Mouse (Mus musculus) lung, postnatal 14 days (tissue): ENCODE measurements around the gene Tepsin.
A peak's percentile ranks its signal among the peaks of the same experiment; 100 is the strongest.

Experiments
- DNase-seq: peaks from one replicate; pipeline ENCODE4 v3.0.0; 2021

The Tepsin gene

DNA sequence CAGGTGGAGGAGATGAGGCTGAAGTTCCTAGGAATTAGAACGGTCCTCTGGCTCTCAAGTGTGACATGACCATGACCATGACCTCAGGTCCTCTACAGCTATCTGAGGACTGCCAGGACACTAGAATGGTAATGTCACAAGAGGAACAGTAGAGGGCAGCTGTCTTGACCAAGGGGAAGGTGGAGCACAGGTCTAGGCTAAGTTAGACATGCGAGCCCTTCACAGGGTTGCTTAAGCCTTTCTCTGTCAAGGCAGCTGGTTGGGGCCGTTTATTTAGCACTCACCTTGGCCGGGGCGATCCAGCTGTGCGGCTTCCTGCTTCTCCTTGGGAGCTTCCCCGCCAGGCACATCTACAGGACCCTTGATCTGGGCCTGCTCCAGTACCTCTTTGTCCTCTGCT lies 12.0 kb upstream of the Tepsin start:
- no peak for DNase-seq

DNA sequence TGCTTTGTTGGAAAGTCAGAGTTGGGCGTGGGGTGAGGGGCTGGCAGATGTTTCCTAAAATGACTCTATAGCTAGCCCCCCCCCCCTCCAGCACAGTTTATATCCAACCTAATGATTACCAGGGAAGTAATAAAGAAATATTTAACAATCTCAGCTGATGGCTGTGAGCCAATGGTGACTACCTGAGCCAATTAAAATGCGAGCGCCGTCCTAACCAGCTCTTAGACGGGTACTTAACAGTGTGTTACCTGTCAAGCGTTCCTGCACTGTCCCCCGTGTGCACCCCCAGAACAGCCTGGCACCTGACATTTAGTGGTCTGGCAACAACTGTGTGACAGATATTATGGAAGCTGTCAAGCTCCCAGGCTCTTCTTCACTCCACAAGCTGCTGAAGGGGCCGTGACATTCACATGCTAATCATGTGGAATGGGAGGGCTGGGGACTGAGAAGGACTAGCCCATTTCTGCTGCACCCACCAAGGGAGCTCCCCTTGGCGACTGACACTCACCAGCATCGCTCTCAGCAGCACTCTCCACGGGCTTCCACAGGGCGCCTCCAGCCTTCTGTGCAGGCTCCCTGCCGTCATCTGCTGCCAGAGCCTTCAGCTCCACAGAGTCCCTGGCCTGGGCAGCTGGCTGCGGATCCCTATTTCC lies 11.2 kb upstream of the Tepsin start:
- no peak for DNase-seq

DNA sequence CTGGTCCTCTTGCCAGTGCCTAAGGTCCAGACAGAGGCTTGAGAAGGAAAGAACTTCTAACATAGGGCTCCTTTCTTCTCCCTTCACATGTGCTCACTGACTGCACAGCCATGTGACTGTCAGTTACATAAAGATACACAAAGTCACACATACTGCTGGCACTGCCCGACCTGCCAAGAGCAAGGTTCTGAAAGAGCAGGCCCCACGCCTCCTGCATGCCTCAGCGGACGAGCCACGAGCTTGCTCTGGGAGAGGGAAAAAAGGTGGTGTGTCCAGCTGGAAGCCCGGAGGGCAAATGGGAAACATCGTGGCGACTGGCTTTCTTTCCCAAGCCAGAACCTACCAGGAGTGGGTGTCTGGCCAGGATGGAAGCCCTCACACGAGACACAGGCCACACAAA lies 9.3 kb upstream of the Tepsin start:
- DNase-seq: no peak

DNA sequence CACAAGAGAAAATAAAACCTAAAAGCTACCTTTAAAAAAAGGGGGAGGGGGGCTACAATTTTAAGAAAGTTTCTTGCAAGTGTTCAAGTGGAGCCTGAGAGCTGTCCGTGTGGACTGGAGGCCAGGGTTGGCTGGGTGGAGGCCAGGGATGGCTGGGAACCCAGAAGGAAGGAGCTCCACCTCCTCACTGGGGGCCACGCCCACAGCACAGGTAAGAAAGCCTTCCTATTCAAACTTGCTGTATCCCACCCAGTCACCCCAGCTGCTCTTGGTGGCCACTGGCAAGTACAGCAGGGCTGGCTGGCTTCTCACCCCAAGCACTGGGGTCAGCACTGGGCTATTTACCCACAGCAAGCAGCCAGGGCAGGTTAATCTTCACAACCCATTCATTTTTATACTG lies 8.5 kb upstream of the Tepsin start:
- DNase-seq: no peak

DNA sequence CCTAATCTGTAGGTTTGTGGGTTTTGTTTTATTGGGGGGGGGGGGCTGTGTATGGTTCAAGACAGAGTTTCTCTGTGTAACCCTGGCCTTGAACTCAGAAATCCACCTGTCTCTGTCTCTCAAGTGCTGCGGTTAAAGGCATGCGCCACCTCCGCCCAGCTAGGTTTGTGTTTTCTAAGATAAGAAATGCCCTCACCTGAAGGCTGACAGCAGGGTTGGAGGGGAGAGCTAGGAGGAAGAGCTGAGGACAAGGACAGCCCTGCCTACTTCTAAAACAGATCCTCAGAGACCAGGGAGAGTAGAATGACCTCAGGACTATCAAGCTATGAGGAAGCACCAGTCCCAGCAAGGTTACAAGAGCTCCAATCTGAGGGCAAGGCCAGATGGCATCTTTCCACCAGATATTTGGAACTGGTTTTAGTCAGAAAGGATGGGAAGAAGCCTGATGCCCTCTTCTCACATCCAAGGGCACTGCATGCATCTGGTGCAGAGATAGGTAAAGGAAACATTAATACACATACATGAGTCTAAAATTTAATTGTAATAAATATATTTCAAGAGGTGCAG lies 5.0 kb upstream of the Tepsin start:
- no peak for DNase-seq

DNA sequence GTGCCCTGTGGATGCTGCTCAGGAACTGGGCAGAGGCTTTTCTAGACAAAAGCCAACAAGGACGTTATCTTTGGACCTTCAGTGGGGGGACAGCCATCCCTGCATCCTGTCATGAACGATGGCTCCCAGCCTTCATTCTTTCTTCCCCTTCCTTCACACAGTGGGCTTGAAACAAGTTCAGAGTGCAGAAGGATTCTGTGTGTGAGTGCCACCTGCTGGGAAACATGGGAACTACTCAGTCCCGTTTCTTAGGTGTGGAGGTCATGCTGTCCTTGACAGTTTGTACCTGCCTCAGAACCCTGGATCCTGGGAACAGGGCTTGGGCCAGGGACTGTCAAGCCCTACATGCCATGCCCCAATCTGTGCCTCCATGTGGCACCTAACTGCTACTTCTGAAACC lies 2.5 kb upstream of the Tepsin start:
- DNase-seq: peak; percentile 72

DNA sequence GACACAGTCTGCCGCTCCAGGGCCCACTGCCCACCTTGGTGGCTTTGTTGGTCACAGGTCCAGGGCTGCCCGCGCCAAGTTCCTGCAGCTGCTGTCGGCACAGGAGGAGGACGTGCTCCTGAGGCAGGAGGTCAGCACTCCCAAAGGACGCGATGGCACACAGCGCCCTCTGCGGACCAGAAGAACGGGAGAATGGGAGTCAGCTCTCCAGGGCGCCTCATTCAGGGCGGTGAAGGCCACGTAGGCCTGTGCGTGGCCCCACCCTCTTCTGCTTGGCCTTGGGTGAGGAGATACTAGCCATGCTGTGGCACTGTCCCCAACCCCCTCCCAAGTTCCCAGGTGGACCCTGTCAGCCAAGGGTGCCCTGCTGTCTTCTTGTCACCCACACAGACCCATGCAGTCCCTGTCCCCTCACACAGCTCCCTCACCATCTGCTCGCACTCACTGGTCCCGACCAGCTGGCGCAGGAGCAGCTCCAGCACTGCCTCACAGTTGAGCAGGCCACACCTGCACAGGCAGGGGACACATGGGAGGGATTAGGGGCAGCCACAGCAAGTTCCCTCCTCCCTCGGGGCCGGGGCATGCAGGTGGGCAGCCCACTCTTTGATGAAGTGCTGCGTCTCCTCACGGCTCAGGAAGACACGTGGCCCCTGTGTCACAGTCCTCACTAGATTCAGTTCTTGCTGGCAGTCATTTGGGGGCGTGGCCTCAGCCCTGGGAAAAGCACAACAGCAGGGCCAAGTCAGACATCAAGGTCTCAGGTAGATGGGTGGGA lies 5.5 kb downstream of the Tepsin start:
- DNase-seq: no peak

DNA sequence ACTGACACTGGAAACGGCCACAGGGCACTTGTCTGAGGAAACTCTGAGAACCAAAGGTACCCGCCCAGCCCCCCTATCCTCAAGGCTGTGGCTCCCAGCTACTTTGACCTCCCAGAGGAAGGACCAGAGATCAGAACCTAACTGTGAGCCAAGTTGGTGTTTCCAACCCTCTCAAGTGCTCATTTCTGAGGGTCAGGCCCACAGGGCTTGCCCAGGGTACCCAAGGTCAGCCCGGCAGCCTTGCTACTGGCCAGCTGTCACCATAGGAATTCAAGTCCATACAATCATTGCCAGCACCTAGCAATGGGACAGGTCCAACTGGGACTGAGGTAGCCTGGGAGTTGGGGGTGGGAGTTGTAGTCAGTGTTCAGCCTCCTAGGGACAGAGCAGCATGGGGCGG lies 7.9 kb downstream of the Tepsin start:
- DNase-seq: no peak

DNA sequence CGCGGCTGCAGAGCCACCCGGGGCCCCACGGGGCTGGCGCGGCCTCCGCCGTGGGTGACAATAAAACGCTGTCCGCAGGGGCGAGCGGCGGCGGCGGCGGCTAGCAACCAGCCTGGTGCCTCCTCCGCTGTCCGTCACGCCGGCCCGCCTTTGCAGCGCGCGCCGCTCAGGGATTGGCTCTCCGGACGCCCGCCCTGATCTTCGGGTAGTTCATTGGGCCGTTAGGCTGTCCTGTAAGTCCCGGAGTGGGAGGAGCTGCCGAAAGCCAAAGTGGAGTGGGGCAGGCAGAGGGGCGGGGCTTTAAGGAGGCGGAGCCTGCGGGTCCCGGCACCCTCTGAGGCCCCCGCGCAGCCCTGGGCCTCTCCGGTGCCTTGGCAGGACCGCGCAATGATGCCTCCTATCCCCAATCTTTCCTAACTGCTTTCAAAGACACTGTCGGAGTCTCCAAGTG lies 11.8 kb downstream of the Tepsin start, which contains the start of gene Cep131:
TSS of gene Cep131 (minus strand) at position 126 of the 451 bp plus-strand sequence.
- peak; percentile 98 for DNase-seq

DNA sequence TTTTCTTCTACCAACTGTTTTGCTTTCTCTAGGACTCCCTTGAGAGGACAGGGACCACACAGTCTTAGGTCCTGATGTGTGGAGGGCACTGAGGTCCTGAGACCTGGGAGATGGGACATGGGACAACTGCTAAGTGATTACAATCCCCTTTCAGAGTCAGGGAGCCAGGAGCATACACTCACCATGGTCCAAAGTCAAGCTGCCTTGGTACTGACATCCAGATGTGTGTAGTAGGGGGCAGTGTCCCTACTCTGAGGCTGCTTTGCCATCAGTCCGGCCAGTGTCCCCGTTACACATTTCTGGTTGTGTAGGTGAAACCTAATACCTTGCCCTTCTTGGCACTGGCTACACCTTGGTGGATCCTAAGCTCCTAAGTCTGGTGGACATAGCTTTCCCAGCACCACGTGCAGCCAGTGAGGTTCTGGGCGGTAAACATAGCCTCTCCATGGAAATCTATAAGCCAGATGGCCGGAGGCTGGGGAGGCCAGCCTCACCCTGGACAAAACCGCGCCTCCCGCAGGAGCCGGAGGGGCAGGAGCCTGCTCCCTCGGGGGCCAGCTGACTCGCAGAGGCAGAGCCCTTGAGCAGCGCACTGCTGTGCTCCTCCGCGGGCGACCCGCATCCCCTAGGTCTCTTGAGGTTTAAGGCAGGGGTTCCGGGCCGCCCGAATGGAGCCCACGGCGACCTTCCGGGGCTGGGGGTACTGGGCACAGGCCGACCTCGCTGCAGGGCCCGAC lies 12.5 kb downstream of the Tepsin start:
- peak; percentile 18 for DNase-seq

DNA sequence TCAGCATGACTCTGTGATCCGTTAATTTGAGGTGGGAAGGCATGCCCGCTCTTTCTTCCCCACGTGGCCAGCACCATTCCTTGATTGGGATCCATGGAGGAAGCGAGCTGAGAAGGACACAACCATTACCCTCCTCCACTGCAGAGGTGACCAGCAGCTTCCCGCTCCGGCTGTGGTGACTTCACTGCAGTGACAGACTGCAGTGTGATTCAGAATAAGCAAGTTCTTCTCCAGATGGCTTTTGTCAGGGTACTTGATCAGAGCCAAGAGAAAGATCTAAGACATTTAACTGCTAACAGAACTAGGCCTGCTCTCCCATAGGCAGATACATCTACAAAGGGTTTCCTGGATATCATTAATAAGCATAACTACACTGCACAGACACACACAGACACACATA lies 18.2 kb downstream of the Tepsin start:
- DNase-seq: no peak

DNA sequence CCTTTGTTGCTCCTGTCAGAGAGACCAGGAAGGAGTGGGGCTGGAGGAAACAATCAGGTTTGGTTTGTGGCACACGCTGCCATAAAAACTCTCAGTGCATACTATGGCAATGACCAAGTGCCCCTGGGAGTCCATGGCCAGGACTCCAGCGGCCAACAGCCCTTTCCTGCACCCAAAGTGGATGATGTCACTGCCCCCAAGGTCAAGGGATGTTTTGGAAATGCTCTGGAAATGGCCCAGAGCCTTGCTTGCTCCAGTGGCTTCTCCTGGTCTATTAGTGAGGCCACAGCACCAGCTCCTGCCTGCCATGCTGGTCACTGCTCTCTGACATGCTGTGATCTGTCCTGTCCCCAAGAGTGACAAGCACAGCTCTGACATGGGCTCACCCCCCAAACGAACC lies 22.3 kb downstream of the Tepsin start:
- DNase-seq: no peak

DNA sequence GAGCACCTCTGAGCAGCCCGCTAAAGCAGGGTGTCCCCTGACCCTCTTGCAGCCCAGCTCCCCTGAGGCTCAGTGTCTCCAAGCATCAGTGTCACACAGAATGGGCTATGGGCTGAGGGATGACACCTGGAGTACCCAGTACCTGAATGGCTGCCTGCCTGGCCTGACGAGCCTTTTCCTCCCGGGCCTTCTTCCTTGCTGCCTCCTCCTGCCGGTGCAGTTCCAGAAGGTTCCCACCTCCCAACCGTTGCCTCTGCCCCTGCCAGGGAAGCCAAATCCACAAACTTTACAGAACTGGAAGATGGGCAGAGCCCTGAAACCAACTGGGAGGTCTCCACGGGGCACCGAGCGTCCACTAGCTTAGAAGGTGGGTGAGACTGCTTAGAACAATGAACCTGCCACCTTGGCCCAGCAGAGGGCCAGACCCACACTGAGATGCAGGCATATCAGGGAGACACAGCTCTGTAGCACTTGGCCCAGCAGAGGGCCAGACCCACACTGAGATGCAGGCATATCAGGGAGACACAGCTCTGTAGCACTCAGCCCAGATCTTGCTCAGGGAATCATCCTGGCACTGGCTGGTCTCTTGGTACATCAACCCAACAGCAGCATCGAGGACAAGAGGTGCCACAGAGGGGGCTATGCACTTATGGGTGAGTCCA lies 25.4 kb downstream of the Tepsin start:
- no peak for DNase-seq

DNA sequence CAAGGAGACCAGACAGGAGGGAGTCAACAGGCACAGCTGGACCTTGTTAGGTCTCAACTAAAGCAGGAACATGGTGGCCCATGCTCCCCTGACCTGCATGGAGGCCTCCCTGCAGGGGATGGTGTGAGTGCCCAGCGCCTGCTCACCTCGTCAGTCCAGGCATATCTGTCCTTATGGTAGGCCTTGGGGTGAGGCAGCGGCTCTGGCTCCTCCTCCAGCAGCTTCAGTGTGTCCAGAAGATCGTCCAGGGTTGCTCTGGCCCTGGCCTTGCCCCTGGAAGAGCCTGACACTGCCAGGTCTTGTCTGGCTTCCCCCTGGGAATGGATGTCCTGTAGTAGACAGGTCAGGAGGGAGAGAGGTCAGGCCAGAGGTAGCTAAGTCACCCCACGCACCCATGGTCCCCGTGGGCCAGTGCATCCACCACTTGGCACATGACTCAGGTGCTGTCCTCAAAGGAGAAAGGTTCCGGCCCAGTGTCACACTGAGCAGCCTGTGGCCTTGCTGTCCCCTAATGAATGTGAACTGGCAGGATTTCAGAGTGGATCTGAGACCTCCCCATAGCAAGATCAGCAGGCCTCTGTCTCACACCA lies 26.7 kb downstream of the Tepsin start:
- DNase-seq: no peak

DNA sequence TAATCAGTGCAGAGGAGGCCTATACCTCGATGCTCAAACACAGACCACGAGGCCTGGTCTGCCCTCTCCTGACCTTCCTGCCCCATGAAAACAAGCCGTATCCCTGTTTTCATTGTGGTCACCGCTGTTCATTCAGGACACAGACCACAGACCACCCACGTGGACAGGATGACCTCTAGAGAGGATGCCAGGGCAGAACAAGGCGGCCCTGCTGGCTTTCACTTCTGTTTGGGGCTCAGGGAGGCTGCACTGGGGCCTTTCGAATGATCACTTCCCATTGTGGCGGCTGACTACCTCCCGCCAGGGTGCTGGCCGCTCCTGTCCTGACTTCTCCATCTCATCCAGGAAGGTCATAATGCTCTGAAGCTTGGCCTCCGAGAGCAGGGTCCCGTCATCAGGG lies 27.5 kb downstream of the Tepsin start:
- no peak for DNase-seq

DNA sequence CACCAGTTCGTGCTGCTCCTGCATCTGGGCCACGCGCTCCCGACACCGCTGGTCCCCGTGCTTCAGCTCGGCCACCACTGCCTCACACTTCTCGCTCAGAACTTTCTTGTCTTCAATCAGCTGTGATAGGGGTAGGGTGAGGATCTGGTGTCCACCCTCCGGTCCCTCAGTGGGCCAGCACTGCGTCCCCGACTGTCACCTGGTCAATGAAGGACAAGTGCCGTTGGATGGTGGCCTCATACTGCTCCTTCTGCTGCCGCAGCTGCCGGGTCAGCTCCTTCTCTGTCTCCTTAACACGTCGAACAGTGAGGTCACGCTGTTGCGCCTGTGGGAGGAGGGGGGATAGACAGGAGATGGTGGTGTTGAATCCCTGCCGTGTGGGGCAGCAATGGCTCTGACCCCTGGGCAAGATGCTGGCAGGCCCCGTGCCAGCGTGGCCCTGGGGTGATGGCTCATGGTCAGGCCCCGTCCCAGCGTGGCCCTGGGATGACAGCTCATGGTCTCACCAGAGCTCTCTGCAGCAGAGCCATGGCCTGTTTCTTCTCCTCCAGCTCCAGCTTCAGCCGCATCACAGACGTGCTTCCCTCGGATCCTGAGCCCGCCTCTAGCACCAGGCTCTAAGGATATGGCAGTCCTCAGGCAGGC lies 28.1 kb downstream of the Tepsin start:
- DNase-seq: no peak

DNA sequence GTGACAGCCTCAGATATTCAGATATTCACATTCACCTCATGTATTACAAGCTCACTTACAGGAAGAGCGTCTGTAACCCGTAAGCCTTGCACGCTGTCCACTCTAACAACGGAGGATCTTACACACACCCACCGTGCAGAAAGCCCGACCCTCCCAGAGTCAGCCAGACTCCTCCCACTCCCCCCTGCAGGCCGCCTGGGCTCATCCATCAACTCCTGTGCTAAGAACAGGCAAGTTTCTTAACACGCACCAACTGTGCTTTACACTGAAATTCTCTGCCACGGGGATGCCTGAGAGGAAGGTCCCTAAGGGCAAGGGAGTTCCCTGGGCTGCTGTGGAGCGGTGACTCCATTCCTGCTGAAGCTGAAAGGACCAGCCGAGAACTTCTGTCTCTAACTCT lies 29.3 kb downstream of the Tepsin start:
- no peak for DNase-seq

DNA sequence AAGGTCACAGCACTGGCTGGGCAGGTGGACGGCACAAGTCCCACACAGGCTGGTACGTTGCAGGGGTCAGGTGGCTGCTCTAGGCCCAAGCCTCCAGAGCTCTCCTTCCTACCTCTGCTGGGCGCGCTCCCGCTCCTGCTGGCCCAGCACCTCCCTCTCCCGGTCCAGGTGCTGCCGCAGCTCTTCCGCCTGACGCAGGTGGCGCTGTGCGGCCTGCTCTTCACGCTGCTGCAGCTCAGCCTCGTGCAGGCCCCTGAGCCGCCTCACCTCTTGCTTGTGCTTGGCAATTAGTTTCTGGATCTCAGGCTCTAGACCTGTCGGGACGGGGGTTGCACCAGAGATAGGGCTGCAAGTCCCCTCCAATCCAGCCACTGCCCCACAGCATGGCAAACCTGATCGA lies 30.7 kb downstream of the Tepsin start:
- DNase-seq: no peak

DNA sequence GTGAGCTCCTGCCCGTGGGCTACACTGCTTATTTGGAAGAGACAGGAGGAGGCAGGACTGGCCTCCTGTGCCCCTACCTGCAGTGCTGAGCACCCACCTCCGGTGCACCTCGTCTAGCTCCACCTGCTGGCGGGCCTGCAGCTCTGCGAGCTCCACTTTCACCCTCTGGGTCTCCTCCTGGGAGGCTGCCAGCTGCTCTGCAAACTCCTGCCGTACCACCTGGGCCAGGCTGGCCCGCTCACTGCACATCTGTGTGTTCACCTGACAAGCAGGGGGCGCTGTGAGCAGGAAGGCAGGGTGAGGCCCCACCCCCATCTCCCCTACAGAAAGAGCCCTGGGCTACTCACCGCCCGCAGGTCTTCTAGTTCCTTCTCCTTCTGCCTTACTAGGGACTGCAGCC lies 33.2 kb downstream of the Tepsin start:
- DNase-seq: peak; percentile 74

DNA sequence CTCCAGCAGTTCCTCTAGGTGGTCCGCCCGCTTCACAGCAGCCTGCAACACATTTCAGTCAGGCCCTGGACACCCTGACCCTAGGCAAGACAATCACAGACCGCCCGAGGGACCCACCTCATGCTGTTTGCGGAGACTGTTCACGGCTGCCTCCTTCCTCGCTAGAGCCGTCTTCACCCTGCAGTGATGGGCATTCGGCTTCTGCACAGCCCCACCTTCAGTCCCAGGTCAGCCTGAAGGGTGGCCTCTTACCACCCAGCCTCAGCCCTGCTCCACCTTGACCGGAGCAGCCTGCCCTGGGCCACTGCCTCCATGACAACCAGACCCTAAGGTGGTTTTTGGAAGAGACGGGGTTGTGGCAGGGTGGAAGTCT lies 33.9 kb downstream of the Tepsin start:
- DNase-seq: no peak

DNA sequence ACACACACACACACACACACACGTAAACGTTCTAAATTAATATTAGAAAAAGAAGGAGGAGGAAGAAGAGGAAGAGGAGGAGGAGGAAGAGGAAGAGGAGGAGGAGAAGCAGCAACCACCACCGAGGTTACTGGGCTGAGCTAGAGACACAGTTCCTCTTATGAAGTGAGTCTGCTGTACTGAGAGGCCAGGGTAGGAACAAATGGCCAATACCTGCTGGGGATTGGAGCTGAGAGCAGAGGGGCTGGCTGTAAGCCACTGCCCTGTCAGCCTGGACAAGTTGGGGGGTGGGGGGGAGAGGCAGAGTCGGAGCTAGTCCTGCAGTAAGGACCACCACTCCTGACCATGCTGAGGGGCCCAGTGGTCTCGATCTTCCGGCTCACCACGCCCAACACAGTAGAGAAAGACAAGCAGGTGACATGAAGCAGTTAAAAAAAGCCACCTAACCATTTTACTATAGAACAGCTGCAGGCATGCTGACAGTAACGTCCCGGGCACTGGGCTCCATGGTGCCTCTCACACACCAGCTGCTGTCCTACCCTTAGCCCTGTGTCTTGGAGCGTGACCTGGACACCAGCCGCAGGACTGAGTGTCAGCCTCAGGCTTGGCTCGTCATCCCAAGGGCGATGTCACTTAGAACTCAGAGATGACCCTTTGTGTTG lies 34.4 kb downstream of the Tepsin start:
- DNase-seq: no peak

DNA sequence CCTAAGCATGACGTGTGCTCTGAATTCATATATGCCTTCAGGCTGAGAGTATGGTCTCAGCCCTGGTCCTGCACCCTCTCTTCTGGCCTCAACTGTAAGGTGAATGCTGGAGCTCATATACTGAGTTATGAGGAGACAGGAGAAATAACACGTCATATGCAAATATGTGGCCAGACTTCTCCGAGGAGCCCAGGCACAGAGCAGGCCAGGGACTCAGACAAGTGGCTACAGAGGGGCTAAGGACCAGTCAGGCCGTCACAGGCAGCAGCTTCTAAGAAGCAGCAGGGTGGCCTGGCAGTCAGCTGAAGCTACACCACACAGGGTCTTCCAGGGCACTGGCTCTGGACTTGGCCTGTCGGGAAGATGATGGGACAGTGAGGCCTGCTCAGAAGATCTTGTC lies 35.2 kb downstream of the Tepsin start:
- DNase-seq: no peak
